Mouse (Mus musculus): ENCODE results near the gene Rdh11.

The Rdh11 gene

DNA sequence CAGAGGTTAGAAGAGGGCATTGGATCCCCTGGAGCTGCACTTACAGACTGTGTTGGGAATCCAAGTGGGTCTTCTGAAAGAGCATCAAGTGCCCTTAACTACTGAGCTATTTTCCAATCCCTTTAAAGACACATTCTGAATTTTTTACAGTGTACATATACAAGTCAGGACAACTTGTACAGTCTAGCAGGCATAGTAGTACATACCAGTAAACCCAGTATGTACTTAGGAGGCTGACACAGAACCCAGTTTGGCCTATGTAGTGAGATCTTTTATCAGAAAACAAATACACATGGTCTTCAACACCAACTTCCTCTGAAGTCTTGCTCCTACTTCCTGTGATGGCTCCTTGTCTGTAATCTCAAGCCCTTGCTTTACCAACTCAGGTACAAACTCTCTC is 53.1 kb downstream of the Rdh11 start:
- DNase-seq, result no peak

GRCm38 (mm10) chr12:79136949-79137348 is 55.1 kb downstream of the Rdh11 start:
- DNase-seq, result no peak

- no peak for DNase-seq
Measured at GRCm38 (mm10) chr12:79135105-79135504, 57.0 kb downstream of the Rdh11 start.

GRCm38 (mm10) chr12:79134676-79135075 is 57.4 kb downstream of the Rdh11 start:
- no peak for DNase-seq

GRCm38 (mm10) chr12:79131706-79132460 is 60.2 kb downstream of the Rdh11 start:
- no peak for DNase-seq

DNA sequence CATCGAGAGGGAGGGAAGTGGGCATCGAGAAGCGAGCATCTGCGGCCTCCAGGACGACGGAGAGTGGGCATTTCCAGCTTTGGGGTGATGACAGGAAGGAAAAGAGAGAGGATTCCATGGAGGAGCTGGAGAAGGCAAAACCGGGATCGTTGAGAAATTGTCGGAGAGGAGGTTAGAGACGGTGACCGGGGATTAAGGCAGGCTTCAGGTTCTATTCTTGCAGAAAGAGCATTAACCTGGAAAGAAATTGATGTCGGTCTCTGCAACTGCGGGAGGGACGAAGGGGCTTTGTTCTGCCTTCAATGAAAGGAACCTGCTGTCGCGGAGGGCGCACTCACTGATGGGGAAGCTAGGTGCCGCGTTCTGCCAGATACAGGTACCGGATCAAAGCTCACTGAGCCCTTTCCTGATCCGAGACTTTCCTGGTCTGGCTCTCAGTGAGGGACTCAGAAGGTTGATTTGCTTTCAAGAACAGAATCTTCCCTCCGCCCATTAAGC is 60.9 kb downstream of the Rdh11 start:
- DNase-seq, result no peak

DNA sequence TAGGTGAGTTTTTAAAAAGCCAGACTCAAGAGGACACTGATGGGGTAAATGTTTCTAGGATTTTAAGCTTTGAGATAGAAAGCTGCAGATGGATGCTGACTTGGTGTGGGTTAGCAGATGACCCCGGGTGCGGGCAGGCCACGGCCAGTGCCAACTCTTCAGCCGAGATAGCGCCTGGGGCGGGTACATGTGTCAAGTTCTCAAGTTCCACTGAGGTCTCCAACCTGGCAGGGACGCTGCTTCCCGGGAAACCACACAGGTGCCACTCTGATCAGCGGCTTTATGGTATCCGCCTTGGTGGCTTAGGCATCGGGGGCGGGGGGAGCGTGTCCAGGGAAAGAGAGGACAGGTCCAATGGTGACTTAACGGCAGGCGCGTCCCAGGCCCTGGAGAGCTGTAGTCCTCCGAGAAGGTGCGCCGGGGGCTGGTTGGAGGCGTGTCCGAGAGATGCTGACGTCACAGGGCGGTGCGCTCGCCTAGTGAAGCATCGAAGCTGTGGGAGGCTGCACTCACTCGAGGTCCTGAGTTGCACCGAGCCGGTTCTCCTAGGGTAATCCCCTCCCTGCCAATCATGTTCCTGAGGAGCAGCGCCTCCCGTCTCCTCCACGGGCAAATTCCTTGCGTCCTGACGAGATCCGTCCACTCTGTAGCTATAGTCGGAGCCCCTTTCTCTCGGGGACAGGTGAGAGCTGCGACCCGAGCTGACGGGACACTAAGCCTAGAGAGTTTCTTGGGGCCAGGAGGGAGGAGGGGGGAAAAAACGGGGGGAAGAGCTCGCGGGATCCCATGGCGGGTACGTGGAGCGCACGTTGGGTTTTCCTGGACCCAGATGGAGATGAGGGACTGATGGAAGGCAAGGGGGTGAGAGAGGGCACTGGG is 61.6 kb downstream of the Rdh11 start, which contains the start of gene Arg2:
Gene Arg2, plus strand, starts transcription at position 479 of the 879 bp plus-strand sequence.
- DNase-seq, result peak; percentile 41
